9 mouse cellular contexts compared by ENCODE assay signal in genomic region chr6:134639210-134639609, GRCm38 (mm10). TPM values are rescaled to one million over a fixed set of nuclear protein-coding genes. Genes with fewer than 3 reads are reported as not detected.
A peak's percentile ranks its signal among the peaks of the same experiment; 100 is the strongest.
DNase-seq lines count a peak whose midpoint lies in the region; ATAC-seq lines count a peak whose summit lies in the region.
"Had no signal": no experiment of that assay in that cellular context is flagged by ENCODE, and none has a peak within 500 bp of the region (broad histone marks: within the 10 kb centered on the region; RNA-seq: fewer than 3 reads in every experiment).

Gene Borcs5 (plus strand): TSS chr6:134639510.

- no peaks in the 10 kb centered on the region for H3K36me3 ChIP-seq in kidney, embryonic 15.5 days
- H3K36me3 ChIP-seq in stomach, embryonic 15.5 days = no peaks in the 10 kb centered on the region

- no peak within 1 kb of the TSS for H3K9ac ChIP-seq in kidney, embryonic 15.5 days
- no peak within 1 kb of the TSS for H3K9ac ChIP-seq in stomach, embryonic 15.5 days

- no peaks in the 10 kb centered on the region for H3K27me3 ChIP-seq in kidney, embryonic 15.5 days
- no peaks in the 10 kb centered on the region for H3K27me3 ChIP-seq in stomach, embryonic 15.5 days (replicated peaks)

- no peak for DNase-seq in kidney, postnatal 36 days
- DNase-seq in adrenal gland, postnatal 25 days = no peak
- DNase-seq in gonadal fat pad, adult 2 months (ENCODE audit: low read depth) = no peak
- no peak for DNase-seq in left cerebral cortex, postnatal 14 days (ENCODE audit: low spot score in 2 of 2)
- DNase-seq in ovary, adult 18-20 months (ENCODE audit: low spot score) = no peak
- no peak for DNase-seq in kidney, postnatal 4 days

- H3K9me3 ChIP-seq in kidney, embryonic 15.5 days (replicated peaks) = no peaks in the 10 kb centered on the region
- H3K9me3 ChIP-seq in stomach, embryonic 15.5 days = no peaks in the 10 kb centered on the region

- H3K4me2 ChIP-seq in kidney, embryonic 15.5 days = no peak within 1 kb of the TSS
- peak within 1 kb of the TSS; percentile 83; the same call in 1 of the 2 replicates for H3K4me2 ChIP-seq in stomach, embryonic 15.5 days

- H3K4me1 ChIP-seq in kidney, embryonic 15.5 days = peaks cover 7% of the 10 kb centered on the region
- H3K4me1 ChIP-seq in stomach, embryonic 15.5 days = peaks cover 3% of the 10 kb centered on the region; the same call in 1 of the 2 replicates

- no peak for ATAC-seq in kidney, embryonic 15.5 days (replicated peaks; ENCODE audit: low FRiP score)
- ATAC-seq in stomach, embryonic 15.5 days (ENCODE audit: insufficient read depth, low FRiP score, low read depth) = no peak

- H3K27ac ChIP-seq in kidney, embryonic 15.5 days = no peak within 1 kb of the TSS
- no peak within 1 kb of the TSS for H3K27ac ChIP-seq in stomach, embryonic 15.5 days
- H3K27ac ChIP-seq: liver, embryonic 14.5 days had no signal

- intact Hi-C loops in left cerebral cortex, postnatal 14 days (cut with DNase I) = no loop called here

- no peak within 1 kb of the TSS for H3K4me3 ChIP-seq in kidney, embryonic 15.5 days (replicated peaks)
- H3K4me3 ChIP-seq in stomach, embryonic 15.5 days (replicated peaks) = no peak within 1 kb of the TSS

- 84% methylated on average over 3 of the region's 3 CpGs for WGBS in kidney, embryonic 15.5 days
- 92% methylated on average over 3 of the region's 3 CpGs for WGBS in stomach, embryonic 15.5 days

RNA-seq across cellular contexts. Expression of gene Borcs5, which starts in this region (rescaled TPM):
- polyA plus RNA-seq in kidney, embryonic 15.5 days (2015; fragmentation: Nextera tagmentation; extraction: Ambion mirVana) = 15.8 and 16.4 TPM in 2 replicates
- 16.3 and 17.5 TPM in 2 replicates for total RNA-seq in adrenal gland, postnatal 25 days (2021)
- 16.5 and 16.8 TPM in 2 replicates for polyA plus RNA-seq in gonadal fat pad, adult 2 months (2012; rRNA removed)
- 10 to 100 TPM; 28.3 to 30.9 TPM for total RNA-seq in left cerebral cortex, postnatal 14 days (2021)
- 18.6 and 20.3 TPM in 2 replicates for polyA plus RNA-seq in stomach, embryonic 15.5 days (2015; fragmentation: Nextera tagmentation; extraction: Ambion mirVana)
